Mouse (Mus musculus) megakaryocyte progenitor cell, adult 5-6 weeks (primary cell): ENCODE data around the gene Uvrag. TPM values are rescaled to one million over a fixed set of nuclear protein-coding genes. Genes with fewer than 3 reads are reported as not detected.

Experiments
- ATAC-seq: replicated peaks from 2 replicates; pipeline ENCODE4 v1.8.0; 2016; ENCODE audit warnings: mild to moderate bottlenecking, moderate TSS enrichment, inconsistent platforms; ENCODE audit not compliant: poor library complexity
- total RNA-seq, 2 experiments: library from RNA; stranded (forward) in 1 of 2; stranded (reverse) in 1 of 2; fragments of 157-497, 149-512 nt in 1 of 2; fragments of 200-1000 nt in 1 of 2; gene quantifications; 2 replicates each; pipeline versions ENCODE4 v1.2.3 to v1.2.4; 2015 to 2017

Uvrag gene
- total RNA-seq (2015): 22.6 and 24.6 TPM in 2 replicates
- 33.9 TPM in 2 replicates for total RNA-seq (2017)

DNA sequence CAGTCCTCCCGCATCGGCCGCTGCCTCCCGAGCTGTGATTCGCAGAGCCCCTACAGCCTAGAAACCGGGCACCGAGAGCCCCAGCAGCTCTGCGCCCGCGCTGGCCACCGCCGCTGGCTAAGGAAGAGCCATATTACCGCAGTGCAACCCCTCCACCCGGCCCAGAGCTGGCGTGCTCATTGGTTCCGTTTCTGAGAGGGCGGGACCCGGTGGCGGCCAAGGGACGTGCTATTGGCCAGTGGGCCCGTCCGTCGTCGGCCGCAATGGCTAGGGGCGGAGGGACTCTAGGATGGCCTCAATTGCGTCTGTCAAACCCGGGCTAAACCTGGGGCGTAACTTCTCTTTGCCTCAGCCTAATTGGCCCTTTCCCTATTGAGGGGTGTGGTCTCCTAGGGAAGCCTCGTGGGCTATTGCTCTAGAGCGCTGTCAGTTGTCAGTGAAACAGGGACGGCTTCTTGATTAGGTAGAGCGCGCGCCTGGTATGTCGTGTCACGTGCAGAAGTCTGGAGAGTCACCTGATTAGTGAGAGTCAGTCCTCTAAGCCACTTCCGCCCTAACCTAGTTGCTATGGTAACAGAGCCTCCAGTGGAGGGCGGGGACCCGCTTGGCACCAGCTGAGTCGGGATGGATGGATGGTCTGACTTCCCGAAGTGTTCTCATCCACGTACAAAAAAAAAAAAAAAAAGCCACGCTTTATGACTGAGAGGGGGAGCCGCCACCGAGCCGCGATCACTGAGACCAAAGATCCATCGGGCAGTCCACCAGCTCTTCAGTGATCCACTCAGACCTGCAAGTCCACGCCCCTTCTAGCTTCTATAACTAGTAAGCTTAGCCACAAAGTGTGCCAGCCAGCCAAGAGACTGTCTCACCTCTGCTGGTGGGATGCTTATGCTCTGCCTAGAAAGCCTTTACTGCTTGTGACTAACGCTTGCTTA is at the start of gene Uvrag:
Uvrag (minus strand) TSS at position 158 of the 935 bp plus-strand sequence.
- peak; percentile 90 for ATAC-seq

DNA sequence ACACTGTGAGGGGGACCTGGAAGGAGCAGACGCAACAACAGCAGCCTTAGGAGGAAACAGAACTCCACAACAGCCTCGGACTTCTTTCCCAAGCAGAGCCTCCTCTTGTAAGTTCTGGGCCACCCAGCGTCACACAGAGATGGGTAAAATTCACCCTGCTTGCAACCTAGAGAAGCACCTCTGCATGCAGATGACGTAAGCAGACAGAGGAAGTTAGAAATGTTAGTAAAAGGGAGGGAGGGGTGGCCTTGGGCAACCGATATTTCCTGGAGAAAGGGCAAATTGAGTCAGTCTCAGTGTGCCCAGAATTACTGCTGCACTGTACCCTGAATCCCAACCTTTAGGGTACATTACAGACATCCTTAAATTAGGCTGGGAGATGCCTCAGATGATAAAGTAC is 48.9 kb upstream of the Uvrag start:
- ATAC-seq: peak; percentile 73

DNA sequence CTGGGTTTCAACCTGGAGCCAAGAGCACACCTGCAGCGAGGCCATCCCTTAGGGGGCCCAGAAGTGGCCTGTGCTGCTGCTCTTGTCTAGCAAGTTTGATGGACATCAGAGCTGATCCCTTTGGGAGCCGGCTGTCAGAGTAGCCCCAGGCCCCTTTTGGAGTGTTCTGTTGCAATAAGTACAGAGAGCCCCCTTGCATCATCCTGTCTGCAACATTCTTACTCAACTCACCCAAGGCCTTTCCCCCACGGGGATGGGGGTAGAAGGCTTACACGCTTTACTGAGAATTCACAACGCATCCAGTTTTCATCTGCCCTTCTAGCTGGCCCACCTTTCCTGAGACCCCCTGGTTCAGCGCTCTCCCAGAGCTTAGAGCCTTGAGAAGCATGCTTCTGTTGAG is 47.7 kb upstream of the Uvrag start:
- peak; percentile 60 for ATAC-seq

DNA sequence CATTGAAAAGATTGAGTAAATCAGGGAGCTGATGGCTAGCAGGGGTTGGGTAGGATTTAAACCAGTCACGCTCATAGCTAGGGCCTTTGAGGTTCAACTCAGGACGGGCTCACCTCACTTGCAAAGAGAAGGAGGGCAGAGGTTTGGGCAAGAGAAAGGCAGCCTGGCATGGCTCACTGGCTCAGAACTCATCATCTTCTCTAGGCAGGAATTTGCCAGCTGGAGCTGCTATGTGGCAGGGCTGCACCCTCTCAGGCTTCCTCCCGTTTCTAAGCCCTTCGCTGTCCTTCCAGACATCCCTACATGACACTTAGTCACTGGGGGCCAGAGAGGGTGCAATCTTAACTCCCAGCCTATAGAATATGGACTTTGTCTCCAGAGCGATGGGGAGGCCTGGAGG is 46.5 kb upstream of the Uvrag start:
- ATAC-seq: no peak

DNA sequence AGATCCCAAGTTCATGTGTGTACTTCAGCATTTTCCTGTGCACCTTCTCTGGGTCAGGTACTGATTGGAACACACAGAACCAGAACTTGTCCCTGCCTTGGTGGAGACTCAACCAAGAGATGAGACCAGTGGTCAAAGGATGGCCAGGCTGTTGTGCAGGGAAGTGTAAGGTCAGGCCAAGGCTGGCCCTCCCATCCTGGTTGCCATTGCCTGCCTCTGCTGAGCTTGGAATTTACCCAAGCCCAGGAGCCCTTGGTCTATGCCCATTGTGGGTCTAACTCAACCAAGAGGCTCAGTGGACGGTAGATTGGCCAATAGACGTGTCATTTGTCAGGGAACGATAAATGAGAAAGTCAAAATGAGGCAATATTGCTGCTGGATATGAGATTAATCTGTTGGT is 44.5 kb upstream of the Uvrag start:
- no peak for ATAC-seq

DNA sequence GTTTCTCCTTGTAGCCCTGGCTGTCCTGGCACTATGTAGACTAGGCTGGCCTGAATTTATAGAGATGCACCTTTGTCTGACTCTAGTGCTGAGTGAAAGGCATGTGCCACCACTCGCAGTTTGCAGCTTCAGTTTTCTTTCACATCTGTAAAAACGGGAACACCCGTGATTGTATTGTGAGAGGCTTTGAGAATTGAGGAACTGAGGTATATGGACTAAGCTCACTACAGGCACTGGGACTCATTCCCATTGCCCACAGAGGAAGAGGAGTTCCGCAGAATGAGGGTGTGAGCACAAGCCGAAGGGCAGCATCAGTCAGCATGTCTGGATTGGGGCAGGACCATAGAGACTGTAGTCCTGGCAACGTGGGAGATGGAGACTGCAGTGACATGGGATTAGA is 42.8 kb upstream of the Uvrag start:
- peak; percentile 59 for ATAC-seq

DNA sequence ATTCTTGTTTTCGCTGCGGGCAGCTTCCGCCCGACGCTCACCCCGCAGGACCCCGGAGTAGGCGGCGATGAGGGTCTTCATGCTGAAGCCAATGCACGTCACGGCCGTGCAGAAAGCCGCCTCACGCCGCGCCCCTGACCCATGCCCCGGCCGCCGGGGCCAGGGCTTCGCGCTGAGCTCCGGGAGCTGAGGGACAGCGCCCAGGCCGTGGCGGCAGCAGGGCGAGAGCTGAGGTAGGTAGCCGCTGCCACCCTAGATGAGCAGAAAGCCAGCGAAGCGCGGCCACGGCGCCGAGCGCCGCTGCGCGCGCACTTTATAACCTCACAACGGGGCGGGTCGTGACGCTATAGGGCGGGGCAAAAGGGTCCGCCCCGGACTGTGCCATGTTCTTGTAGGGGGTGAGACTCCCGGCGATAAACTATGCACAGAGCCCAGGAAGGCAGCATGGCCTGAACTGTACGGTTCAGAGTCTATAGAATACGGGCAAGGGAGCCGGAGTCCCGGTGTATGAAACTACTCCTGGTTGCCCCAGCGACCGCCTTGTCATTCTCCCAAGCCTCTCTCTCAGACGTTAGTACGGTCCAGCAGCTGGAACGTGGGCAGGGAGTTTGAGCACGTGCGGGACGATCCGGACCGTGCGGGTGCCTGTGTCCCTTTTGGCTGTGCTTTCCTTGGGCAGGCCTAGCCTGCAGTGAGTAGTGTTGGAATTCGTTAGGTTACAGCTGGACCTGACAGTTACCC is 41.7 kb upstream of the Uvrag start, which contains the start of gene Dgat2:
Dgat2 (minus strand) TSS at position 288 of the 741 bp plus-strand sequence.
- peak; percentile 80 for ATAC-seq

DNA sequence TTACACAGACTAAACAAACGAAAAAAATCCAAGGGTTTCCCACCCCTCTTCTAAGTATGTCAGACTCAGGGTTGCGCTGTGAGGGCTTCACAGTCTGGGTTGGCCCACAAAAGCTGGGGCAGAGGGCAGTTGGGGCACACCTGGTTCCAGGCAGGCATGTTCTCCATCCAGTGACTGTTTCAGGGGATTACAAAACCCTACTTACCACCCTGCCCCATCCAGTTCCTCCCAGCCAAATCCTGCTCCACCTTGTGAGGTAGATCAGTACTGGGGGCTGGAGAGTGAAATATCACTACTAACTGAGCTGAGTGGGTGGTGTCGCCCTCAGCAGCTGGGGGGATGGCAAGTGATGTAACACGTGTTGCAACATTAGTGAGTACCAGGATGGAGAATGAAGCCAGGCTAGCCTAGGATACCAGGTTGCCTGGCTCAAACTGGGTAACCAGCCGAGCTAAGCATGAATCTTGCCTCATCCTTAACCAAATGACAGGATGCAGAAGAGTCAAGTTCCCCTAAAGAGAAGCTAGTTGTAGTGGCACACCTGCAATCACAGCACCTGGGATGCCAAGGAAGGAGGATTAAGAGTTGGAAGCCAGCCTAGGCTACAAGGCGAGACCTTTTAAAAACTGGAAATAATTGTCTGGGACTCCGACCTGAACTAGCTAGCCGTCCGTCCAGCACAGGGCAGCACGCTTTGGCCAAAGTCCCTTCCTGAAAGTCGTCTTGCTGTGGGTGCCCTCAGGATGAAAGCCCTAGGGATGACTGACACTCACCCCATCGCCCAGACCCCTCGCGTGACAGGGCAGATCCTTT is 40.9 kb upstream of the Uvrag start:
- ATAC-seq: peak; percentile 40

DNA sequence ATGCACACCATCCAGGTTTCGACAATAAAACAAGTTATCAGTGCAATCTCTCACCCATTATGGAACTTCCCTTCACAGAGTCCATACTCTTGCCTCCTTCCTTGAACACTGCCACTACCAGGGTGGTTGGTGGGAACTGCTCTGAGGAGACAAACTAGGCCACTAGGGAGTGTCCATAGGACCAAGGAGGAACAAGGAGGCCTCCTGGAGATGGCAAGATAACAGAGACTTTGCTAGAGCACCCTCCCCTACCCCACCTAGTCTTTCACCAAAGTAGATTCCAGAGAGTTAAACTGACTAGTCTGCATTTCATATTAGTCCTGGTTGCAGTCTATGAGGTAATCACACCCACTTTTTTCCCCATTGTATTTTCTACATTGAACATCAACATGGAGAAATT is 39.2 kb upstream of the Uvrag start:
- ATAC-seq: no peak

DNA sequence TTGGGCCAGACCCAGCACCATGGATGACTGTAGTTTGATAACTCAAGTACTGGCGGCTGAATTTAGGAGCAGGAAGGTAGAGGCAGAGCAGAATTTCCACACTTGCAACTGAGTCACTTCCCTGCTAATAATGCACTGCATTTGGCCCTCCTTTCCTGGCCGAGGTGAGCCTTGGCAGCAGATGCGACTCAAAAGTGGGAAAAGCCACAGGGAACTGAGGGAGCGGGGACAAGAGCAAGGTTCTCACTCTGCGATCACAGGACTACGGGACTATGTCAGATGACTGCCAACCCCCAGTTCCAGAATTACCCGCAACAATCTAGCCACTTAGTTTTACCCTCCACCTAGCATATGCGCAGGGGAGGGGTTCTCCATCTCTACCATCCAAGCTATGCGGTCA is 38.3 kb upstream of the Uvrag start:
- ATAC-seq: no peak

DNA sequence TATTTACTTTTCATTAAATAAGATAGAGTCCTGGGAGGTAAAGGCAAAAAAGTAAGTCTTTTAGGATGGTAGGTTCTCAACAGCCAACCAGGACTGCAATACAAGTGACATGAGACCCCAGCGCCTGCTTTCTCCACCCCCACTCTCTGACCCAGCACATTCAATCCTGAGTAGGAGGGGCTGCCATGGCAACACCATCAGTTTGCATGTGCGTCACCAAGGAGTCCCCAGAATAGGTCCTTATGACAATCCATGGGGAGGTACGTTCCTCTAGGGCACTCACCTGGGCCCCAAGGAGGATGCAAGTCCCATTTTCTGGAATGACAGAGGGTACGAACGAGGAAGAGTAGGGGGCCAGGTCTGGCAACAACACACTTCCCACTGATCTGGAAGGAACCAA is 36.4 kb upstream of the Uvrag start:
- ATAC-seq: no peak

DNA sequence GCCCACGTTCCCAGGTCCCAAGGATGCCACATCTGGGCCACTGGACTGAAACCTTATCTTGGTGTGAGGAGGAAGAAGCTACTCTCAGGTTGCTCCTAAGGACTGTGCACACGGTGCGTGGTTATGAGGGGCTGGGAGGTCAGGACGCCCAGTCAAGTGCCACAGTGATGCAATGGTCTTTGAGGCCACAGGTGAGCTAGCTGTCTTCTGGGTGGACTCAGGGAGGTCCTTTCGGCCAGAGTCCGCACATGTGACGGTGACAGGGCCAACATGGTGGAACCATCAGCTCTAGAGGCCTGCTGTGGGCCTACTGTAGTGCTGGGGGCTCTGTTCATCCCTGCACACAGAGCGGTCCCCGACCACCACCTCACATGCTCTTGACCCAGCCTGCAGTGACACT is 34.7 kb upstream of the Uvrag start:
- ATAC-seq: no peak

DNA sequence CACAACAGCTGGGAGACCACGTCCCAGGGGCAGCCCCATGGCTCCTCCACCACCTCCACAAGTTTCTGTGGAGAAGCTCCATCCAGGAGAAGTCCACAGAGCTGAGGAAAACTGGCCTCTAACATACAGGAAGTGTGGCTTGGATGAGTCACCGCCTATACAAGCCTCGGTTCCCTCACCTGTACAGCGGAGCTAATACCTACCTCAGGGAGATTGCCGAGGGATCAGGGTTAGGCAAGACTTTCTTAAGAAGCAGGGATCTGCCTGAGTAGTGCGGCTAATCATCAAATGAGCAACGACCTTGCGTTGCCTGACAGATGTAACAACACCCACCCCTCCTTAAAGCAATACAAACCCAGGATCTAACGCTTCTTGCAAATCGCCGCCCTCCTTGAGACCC is 34.2 kb upstream of the Uvrag start:
- ATAC-seq: no peak

DNA sequence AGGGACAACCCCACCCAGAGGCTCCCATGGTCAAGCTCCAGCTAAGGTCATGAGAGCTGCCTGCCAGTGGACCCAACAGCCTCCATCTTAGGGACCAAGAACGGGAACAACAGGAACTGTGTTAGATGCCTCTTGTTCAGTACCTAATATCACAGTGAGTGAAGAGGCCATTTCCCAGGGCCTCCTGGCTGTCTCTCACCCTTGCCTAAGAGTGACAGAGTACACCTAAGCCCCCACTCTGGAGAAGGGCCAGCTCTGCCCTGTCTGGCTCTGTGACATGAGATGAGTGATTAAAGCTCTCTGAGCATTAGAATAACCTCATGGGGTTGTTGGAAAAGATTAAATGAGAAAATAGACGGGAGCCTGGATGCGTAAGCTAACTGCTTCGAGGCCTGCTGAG is 33.1 kb upstream of the Uvrag start:
- ATAC-seq: no peak

DNA sequence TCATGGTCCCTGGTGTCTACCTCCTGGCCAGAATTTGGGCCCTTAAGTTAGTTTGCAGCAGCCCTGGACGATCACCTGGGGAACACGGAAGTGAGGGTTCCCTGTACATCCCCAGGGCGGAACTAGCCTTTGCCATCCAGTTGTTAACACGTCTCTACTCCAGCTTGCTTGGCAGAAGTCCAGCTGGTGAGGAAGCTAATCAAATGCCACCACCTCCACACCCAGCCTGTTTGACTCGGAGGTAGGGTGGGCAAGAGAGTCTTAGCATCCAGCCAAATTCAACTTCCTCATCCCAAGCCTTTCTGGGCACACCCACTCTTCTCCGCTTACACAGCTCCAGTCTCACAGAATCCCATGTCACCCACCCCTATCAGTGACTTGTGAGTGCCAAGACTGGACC is 32.0 kb upstream of the Uvrag start:
- peak; percentile 70 for ATAC-seq

DNA sequence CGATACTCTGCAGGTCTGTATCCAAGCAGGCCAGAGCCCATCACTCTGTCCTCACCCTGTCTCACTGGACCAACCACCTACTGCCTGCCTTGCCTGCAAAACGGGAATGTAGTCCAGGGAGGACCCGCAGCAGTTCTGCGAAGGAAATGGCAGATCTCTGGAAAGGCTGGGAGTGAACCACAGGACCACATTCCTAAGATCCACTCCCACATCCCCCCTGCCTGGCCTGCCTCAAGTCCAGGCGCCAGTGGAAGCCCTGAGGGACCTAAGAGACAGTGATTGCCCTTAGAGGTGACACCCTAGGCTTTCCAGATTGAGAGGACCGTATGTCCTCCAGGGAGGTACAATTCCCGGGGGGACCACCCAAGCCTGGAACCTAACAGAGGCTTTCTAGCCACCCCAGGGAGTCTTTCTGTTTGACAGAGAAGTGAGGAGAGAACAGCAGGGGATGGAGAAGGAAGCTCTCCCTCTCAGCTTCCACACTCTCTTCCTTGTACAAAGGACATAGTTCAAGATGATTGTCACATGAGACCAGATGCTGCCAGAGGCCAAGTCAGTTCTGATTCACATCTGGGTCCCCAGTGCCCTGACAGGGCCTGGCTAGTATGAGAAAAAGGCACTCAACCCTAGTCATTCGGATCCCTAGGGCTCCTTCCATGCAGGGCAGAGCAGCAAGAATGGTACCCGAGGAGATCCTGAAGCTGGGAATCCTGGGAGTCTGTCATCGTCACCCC is 31.0 kb upstream of the Uvrag start:
- ATAC-seq: no peak

DNA sequence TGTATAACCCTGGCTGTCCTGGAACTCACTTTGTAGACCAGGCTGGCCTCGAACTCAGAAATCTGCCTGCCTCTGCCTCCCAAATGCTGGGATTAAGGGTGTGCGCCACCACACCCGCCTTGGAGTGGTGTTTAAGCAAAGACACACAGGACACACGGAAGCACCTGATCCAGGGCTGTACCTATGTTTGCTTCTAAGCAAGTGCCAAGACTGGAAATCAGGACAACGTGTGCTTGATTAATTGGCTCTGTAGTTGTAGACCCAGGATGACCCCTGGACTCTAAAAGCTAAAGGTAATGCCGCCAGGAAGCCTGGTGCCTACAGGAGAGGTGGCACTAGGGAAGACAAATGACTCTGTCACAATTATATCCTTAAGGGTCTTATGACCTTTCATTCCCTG is 29.6 kb upstream of the Uvrag start:
- no peak for ATAC-seq

DNA sequence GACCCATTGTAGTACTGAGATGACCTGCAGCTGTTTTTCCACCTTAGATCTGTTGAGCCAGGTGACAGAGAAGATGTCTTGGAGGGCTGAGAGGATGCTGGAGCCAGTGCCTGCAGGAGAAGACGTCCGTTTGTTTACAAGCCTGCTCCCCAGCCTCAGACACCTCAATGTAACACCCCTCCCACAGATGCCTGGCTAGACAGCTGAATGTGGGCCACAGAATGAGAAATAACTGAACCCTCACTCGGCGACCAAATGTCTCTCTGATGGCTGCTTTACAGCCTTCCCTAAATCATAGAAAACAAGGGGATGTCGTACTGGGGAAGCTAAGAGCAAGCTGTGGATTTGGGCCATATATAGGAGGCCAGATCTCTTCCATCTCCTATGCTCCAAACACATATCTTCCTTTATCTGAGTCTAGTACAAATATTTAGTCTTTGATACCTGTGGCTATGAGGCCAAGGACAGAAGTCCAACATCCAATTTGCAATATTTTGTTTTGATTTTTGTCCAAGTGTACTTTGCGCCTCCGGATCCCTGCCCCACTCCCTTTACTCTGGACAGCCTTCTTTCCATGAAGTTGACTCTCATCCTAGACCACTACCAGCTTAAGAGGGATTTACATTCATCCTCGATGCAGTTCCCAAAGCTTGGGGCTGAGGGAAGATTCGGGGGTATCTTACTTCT is 28.9 kb upstream of the Uvrag start:
- no peak for ATAC-seq

DNA sequence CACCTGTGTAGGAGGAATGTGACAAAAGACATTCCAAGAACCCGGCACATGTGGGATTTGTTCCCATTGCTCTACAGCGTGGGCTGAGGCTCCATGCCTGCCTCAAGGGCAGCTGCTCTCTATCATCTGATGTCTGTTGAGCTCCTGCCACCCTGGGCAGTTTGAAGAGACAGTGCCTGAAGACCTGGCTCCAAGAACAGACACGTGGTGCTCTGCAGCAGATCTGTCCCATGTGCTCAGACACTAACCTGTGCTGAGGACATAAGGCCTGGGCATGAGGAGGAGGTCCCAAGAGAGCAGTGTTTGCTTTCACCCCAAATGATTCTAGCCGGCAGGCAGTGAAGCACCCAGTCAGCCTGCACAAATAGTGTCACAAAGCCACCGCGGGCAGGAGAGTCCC is 27.8 kb upstream of the Uvrag start:
- no peak for ATAC-seq

DNA sequence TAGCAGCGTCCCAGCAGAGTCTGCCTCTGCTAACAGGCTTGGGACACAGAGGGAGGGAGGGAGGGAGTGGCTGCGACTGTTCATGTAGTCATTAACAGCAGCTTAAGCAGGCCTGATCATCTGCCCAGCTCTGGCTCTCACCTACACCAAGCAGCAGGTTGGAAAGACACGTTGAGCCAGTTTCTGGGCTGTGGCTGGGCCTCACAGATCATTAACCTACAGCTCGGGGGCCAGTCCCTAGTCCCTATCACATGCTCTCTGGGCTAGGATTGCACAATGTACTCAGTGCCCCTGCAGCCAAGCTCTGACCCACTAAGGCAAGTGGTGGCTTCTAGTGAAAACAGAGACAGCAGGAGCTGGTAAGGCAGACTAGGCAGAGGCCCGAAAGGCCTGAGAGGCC is 27.0 kb upstream of the Uvrag start:
- ATAC-seq: peak; percentile 53; the same call in 1 of the 2 replicates
